Mouse (Mus musculus) CD4-positive, CD25-positive, alpha-beta regulatory T cell, adult 4 months (primary cell): Measurements from ENCODE around the gene Pou2af1. TPM values are rescaled to one million over a fixed set of nuclear protein-coding genes. Genes with fewer than 3 reads are reported as not detected.
A peak's percentile ranks its signal among the peaks of the same experiment; 100 is the strongest.

ENCODE experiments used
- ATAC-seq: one replicate; pipeline ENCODE4 v1.8.0; 2017
- polyA plus RNA-seq, 2 experiments: library from polyadenylated mRNA; unstranded; fragments of 100-300 nt; shearing (Covaris generic); gene quantifications; one replicate each; pipeline ENCODE4 v1.2.1; 2017

Gene Pou2af1
- 1 to 10 TPM; 2.1 to 9.5 TPM for polyA plus RNA-seq

DNA sequence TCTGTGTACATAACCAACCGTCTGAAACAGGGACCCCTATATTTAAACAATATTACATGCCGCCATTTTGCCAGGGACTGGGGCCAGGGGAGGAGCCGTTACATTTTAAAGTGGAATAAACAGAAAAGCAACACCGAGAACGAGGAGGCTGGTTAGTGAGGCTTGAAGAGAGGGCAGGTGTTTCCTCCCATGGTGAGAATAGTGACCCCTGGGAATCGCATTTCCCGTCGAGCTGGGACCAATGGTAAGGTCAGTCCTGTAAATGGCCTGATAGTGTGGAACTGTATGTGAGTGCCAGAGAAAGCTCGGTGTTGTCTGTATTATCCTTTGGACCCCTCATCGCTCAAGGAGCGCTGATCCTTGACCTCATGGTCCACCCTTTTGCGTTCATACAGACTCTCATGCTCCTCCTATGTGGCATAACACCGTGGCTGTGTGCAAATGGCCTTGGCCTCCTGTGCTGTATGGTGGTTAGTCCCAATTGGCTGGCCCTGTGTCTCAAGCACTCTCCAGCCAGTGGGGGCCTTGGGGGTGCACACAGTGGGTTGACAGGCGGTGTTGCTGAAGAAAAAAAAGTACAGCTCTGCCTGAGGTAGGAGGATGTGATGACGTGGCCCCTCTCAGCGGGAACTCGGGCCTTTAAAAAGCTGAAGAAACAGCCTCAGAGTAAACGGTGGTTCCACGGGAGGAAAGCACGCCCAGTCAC, at the start of gene Pou2af1:
Gene Pou2af1, plus strand, starts transcription at position 686 of the 706 bp plus-strand sequence.
- peak; percentile 89 for ATAC-seq

GRCm38 (mm10) chr9:51163989-51164388, 49.5 kb upstream of the Pou2af1 start:
- ATAC-seq, result no peak

DNA sequence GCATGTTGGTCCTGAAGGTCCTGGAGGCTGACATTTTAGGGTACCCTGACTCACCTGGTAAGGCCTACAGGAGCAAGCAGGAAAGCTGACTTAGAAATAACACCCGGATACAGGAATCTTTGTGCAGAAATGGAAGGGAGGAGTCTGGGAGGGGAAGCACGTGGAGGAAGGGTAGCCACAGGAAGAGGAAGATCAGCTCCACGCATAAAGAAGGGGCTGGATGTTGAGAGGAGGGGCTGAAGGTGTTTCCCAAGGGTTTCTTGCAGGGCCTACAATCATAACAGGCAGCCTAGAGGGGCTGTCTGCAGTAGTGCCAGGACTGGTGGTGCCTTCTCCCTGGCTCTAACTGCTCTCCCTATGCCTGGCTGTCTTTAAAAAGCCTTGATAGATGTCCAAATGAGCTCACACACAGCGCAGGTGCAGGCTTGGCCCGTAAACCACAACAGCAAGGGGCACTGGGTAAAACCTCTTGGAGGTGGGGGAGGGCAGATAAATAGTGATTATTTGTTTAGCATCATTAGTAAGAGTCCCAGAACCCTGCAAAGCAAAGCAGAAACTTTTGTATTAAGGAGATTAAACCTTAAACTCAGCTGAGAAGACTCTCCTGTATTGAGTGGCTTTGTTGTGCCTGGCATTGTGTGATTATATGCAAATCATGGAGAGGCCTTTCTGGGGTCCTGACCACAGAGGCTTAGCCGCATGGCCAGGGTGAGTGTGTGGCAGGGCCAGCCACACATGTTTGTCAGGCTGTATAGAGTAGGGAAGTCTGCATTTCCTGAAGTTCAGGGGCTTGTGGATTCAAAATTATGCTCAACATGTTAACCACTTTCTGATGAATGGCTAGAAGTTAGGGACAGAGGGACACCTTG, 48.0 kb upstream of the Pou2af1 start, which contains the start of gene Gm32742:
Gene Gm32742, minus strand, starts transcription at position 206 of the 869 bp plus-strand sequence.
- no peak for ATAC-seq

DNA sequence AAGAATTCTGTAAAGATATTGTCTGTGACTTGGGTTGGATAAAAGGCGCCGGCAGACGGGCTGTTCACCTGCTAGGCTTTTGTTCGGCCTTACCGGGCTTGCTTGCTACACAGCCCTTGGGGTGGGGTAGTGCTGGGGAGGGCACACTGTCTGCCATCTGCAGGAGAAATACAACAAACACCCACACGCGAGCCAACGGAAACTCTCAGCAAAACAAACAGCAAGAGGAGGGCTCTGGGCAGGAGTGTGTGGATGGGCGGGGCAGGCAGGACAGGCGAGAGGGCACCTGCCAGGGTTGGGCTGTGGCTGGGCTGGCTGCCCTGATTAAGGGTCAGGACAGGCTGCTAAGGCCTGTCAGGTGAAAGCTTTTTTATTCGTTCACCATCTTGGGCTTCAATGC, 45.6 kb upstream of the Pou2af1 start:
- ATAC-seq, result no peak

- ATAC-seq, result no peak
These were observed 44.8 kb upstream of the Pou2af1 start for GRCm38 (mm10) chr9:51168698-51169097.

- no peak for ATAC-seq
These were observed 44.4 kb upstream of the Pou2af1 start for GRCm38 (mm10) chr9:51169133-51169532.

- no peak for ATAC-seq
These were observed 43.2 kb upstream of the Pou2af1 start for GRCm38 (mm10) chr9:51170298-51170697.

DNA sequence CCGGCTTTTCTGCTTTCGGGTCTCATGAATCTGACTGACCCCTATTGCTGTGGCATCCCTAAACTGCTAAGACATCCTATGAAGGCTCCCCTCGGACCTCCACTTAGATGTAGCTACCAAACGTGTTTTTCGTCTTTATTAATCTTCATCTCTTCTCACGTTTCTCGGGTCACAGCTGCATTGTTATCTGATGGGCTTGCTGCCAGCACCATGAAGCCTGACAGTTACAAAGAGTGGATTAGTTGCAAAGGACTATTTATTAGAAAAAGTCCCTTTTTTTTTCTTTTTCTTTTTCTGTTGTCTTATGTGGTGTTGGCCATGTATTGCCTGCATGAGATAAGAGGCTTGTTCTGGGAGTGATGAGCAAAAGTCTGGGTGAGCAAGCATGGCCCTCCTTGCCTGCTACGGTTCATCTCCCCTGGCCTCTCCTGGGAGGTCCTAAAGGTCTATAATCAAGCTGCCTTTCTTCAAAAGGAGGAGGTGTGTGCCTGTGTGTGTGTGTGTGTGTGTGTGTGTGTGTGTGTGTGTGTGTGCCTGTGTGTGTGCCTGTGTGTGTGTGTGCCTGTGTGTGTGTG, 38.5 kb upstream of the Pou2af1 start:
- no peak for ATAC-seq

DNA sequence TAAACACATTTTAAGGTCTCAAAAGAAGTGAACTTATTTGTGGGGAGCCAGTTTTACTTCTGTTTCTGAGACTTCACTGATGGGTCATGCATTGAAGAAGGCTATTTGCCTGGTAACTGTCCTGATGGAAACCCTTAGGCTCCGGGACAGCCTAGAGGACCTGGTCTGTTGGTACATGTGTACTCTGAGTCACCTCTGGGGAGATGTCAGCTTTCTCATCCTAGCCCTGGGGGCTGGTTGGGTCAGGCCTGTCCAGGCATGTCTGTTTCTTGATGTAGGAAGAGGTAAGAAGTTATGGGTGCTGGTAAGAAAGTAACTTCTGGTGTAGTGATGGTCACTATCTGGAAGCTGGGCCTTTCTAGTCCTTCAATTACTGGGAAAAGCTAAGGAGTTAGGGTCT, 37.8 kb upstream of the Pou2af1 start:
- ATAC-seq, result no peak

DNA sequence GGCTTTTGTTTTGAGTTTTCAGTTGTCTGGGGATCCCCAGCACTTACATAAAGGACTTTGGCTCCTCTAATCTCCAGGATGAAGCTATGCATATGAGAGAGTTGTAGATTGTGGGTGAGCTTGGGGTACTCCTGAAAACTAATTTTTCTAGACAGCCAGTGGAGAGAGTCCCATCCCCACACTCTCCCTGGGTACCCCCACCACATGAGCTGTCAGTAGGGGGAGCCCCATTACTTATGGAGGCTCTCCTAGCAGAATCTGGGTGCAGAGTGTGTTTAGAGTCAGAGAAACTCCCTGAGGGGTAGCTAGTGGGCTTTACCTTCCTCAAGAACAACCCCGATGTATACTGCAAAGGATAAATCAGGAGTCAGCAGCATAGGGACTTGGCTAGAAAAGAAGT, 35.2 kb upstream of the Pou2af1 start:
- no peak for ATAC-seq

DNA sequence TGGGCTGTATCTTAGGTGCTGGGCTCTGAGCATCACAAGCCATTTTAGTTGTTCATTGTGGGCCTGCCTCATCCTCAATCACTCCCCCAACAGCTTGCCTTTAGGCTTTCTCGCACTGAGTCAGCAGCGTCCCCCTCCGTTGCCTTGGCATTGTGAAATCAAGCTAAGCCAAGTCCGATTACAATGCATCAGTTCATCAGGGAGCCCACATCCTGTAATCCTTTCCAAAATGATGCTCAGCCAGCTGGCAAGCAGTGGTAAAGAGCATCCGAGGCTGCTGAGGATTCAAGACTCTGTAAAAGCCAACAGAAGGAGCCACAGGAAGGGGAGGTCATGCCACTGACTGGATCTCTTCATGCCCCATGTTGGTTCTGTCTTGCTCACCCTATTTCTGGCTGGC, 32.9 kb upstream of the Pou2af1 start:
- no peak for ATAC-seq

GRCm38 (mm10) chr9:51182716-51183710, 30.5 kb upstream of the Pou2af1 start:
- ATAC-seq, result no peak

DNA sequence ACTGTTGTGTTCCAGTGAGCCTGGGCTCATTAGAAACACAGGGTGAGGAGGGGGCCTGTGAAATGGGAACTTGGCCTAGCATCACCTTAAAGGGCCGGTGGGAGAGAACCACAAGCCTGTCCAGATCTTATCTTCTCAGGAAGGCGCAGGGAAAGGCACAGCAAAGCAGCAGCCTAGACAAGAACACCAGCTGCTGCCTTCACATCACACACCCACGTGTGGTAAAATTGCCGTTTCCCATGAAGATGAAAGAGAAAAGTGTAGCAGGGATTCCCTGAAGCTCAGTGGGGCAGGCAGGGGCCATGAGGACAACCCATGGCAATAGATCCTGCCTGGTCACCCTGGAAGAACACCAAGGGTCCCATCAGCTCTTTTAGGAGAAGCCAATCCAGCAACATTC, 28.1 kb upstream of the Pou2af1 start:
- ATAC-seq, result no peak

- peak; percentile 41 for ATAC-seq
These were observed 27.6 kb upstream of the Pou2af1 start for GRCm38 (mm10) chr9:51185871-51186270.

- ATAC-seq, result no peak
These were observed 22.9 kb upstream of the Pou2af1 start for GRCm38 (mm10) chr9:51190655-51191054.

DNA sequence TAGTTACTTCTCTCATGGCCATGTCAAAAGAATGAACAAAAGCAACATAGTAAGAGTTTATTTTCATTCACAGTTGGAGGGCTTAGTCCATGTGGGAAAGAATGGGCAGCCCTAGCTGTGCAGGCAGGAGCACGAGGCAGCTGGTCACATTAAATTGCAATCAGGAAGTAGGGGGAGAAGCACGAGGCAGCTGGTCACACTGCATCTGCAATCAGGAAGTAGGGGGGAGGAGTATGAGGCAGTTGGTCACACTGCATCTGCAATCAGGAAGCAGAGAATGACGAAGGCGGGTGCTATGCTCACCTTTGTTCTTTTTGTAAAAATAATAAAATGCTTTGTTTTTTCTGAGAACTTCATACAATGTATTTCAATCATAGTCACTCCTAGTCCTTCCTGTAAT, 18.7 kb upstream of the Pou2af1 start:
- ATAC-seq, result no peak

DNA sequence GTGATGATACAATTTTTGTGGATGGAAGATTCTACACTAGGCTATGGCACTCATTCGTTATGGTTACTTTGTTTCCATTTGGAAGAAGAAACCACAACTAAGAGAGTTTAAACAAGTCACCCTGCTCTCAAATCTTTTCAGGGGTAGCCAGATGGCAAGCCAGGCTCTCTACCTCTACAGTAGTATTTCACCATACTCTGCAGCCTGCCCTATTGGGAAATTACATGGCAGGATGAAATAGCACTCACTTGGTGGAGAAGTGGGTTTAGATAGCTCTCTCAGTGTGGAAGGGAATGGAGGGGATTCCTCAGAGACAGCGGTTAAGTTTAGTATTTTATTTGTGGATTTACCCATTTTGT, 4.6 kb upstream of the Pou2af1 start:
- ATAC-seq, result no peak

GRCm38 (mm10) chr9:51211191-51211590, 2.3 kb upstream of the Pou2af1 start:
- no peak for ATAC-seq

GRCm38 (mm10) chr9:51213729-51214237, 275 bp downstream of the Pou2af1 start:
- ATAC-seq, result peak; percentile 54

- no peak for ATAC-seq
These were observed 1.8 kb downstream of the Pou2af1 start for GRCm38 (mm10) chr9:51215311-51215710.

DNA sequence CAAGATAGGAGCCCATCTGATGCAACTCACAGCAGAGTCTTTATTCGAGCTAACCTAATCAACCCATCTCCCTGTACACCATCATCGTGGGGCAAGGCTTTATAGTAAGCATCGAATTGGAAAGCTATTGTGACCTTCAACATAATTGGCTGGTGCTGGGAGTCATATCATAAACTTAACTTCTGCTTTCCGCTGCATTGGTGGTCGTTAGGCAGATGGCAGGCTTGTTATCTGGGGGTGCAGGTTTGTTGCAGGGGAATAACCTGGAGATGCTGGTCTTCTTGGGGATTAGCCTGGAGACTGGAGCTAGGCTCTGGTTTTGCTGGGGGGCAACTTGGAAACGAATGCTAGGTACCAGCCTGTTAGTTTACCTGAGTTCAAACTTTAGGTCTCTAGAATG, 2.4 kb downstream of the Pou2af1 start:
- no peak for ATAC-seq

GRCm38 (mm10) chr9:51225636-51226166, 12.2 kb downstream of the Pou2af1 start:
- ATAC-seq, result no peak
